Mouse (Mus musculus) forelimb bud, embryonic 11.5 days (tissue): ENCODE data around the gene Capns1.
"Not testable (repeated sequence)": the region's sequence is repeated elsewhere in the genome, so short reads cannot be mapped to it uniquely, and the experiment has no call there.

ENCODE experiments used
- DNase-seq: peaks from one replicate; pipeline ENCODE4 v3.0.0-alpha.2; 2012; ENCODE audit warnings: low read depth, low spot score

The Capns1 gene

DNA sequence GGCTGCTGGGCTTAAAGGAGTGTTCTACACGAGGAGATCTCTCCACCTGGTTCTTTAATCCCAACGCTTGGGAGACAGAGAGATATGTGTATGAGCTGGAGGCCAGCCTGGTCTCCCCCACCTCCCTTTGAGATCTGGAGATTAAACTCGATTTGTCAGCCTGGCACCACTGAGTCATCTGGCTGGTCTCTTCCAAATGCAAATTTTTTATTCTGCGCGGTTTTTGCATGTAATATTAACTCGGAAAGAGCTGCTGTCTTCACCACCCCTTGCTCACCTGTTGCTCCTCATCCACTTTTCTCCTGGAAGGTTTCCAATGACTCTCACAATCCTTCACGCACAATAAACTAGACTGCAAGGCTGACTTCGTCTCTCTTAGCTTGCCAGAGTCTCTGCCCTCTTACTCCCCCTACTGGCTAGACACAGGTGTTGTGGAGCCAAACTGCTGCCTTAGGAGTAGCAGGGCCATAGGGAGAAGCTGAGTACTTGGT, at the start of gene Capns1:
Gene Capns1, minus strand, starts transcription at position 331 of the 491 bp plus-strand sequence.
- peak; percentile 87 for DNase-seq

DNA sequence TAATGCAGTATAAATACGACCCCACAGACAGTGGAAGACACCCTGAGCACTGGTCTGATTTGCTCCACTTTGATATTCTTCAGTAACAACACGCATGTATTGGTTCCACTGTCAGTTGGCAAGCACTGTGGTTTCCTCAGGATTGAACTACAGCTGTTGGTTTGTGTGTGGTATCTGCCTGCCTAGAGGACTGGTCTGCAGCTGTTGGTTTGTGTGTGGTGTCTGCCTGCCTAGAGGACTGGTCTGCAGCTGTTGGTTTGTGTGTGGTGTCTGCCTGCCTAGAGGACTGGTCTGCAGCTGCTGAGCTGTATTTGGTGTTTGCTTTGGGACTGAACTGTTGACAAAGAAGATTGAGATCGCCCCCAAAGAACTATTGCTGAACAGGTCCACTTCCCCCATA, 38.8 kb upstream of the Capns1 start:
- DNase-seq, result not testable (repeated sequence)

DNA sequence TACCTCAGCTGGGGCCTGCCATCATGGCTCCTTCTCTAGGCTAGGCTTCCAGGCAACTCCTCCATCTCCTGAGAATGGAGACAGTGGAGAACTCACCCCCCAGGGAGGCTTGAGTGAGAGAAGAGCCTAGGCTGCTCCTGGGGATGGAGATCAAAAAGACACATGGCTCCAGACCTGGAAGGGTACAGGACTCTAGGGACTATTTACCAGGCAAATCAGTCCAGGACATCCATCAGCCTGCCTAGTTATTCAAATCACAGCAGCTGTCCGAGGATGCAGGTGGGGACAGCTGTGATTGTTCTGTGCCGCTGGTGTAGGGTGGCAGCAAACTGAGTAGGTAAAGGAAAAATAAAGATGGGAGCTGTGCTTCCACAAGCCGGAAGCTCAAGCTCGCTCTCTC, 37.0 kb upstream of the Capns1 start, which contains the start of gene Ovol3:
Gene Ovol3, minus strand, starts transcription at position 101 of the 400 bp plus-strand sequence.
- DNase-seq, result no peak

DNA sequence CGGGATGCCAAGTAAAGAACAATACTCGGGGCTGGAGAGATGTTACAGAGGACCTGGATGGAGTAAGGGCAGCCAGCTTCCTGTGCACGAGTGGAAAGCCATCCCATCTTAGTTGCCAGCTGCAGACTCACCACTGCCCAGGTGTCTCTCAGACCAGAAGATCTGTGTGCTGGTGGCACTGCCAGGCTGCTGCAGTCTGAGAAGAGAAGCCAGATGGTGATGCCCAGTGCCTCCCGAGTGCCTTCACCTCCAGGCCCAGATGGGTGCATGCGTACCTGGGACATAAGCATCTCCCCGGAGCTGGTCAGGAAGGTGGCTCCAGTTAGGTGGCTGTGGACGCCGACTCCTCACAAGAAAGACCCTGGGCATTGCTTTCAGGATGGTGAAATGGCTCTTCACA, 36.5 kb upstream of the Capns1 start:
- DNase-seq, result no peak

DNA sequence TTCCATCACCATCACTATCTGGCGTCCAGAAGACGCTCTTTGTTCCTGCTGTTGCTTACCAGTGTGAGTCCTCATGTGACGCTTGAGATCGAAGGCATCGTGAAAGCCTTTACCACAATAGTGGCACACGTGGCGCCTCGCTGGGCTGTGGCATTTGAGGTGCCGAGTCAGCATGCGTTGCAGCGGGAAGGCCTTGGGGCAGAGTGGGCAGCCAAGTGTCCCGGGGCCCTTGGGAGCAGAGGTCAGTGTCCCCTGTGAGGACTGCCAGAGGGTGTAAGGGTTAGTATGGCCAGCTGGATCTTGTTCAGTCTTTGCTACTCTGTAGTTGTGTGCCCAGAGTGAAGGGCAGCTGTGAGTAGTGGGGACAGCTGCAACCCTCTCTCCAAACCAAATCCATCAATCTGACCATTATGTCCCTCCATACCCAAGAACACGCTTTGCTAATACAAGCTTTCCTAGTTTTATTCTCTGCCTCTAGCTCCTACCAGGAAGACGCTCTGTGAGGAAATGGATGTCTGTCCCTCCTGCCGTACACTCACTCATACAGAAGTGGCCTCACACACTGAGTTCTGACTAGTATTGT, 35.8 kb upstream of the Capns1 start:
- DNase-seq, result no peak

DNA sequence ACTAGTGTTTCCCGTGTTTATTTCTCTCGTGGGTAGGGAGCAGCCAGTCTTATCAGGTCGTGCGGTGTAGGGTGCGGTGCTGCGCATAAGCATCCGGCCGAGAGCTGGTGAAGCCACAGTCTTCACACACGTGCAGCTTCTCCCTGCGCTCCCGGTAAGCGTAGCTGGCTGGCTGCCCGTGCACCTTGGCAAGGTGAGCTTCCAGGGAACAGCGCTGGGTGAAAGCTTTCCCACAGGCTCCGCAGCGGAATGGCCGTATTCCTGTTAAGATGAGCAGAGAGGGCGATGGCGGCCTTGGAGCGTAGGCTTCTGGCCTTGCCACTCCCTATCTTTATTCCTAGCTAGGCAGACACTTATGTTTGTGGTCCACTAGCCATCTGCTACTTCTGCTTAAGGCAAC, 34.8 kb upstream of the Capns1 start:
- DNase-seq, result no peak

DNA sequence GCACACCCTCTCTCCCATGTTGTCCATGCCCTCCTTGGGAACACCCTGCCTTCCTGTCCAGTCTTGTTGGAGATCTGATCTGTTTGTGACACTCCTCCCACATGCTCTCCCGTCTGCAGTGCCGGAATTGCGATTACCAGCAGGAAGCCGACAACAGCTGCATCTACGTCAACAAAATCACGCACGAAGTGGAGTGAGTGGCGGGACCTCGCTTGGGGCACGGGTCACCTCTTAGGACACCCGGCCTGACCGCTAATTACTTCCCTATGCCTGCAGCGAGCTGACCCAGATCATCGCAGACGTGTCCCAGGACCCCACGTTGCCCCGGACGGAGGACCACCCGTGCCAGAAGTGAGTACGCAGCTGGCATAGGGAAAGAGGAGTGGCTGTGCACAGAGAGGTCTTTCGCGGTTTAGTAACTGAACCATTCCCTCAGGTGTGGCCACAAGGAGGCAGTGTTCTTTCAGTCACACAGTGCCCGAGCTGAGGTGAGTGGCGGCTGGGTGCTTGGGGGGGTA, 34.1 kb upstream of the Capns1 start:
- peak; percentile 71 for DNase-seq

DNA sequence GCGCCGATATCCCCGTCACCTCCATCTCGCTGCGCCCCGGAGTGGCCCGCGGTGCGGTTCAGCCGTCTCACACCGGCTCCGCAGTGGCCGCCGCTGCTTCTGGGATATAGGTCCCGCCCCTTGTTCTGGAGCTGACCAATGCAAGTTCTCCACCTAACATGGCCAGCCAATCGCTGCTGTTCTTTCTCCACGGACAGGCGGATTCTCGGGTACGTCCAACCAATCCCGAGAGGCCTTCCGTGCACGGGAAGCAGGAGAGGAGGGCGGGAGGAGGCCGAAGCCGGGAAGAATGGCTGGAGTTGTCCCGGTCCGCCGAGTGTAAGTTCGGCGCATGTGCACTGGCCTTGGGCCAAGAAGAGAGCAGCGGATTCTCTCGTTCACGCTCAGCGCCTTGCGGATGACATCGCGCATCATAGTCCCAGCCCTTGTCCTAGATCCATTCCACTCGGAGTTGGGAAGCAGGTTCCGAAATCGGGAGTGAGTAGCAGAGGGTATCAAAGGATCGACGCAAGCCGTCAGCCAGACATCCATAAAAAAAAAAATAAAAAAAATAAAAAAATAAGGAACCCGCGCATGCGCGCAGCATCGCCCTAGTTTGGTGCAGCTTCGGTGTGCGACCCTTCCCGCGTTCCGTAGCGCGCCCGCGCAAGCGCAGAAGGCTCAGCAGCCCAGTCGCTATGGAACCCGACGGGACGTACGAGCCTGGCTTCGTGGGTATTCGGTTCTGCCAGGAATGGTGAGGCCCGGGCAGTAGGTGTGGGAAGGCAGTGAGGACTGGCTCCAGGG, 33.3 kb upstream of the Capns1 start, which contains the start of the genes Polr2i and Tbcb:
Gene Polr2i, plus strand, starts transcription at position 280 of the 786 bp plus-strand sequence.
Gene Tbcb, minus strand, starts transcription at position 604 of the 786 bp plus-strand sequence.
- peak; percentile 99 for DNase-seq

DNA sequence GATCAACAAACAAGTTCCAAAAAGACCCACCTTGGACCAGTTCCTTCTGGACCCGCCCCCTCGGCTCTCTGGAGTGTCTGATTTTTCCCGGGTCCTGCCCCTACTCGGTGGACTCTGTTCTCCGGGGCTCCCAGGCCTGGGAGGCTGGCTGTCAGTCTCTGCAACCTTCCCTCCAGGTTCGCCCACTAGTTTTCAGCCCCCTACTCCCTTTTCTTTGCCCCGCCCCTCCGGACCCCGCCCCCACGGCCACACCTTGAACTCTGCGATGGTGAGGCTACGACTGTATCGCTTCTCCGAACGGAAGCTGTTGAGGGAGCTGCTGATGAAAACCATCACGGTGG, 32.7 kb upstream of the Capns1 start:
- DNase-seq, result no peak

DNA sequence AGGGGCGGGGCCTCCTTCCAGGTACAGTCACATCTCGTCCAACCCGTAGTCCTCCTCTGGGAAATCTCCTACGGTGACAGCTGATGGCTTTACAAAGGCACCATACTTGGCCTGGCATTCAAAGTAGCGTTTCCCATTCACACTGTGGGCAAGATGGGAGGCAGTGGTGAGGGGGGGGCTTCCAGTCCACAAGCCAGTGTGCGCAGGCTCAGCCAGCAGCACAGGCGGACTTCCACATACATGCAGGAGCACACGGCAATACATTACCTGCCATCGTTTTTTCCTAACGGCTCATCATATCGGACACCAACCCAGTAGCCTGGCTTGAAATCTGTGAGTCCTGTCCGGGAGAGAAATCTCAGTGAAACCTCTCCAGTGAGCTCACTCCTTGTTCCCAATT, 25.6 kb upstream of the Capns1 start:
- no peak for DNase-seq

DNA sequence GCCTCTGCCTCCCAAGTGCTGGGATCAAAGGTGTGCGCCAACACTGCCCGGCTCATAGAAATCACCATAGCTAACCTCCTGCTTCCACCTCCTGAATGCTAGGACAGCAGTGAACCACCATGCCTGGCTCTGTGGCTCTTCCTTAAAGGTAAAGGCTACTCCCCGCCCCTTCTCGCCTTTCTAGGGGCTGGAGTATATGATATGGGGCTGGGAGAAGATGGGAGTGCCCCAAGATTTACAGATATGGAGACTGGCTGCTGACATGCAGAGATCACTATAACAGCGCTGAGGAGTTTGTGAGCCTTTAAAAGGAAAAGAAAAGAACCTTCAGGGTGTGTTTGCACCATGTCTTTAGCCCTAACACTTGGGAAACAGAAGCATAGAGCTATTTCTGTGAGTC, 23.6 kb upstream of the Capns1 start:
- DNase-seq, result no peak

DNA sequence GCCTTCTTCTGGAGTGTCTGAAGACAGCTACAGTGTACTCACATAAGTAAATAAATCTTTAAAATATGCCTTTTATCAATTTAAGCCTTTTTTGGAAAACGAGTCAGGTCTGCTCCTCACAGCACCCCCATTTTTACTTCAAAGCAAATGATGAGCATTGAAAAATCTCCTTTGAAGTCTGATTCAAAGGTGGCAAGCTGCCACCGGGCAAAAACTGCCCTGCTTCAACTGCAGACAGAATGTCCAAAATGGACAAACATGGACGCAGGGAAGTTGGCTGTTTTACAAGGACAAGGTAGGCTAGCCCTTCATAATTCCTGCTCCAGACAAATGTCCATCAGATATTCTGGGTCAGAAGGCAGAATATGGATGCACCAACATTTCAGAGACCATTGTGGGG, 22.8 kb upstream of the Capns1 start:
- DNase-seq, result no peak

DNA sequence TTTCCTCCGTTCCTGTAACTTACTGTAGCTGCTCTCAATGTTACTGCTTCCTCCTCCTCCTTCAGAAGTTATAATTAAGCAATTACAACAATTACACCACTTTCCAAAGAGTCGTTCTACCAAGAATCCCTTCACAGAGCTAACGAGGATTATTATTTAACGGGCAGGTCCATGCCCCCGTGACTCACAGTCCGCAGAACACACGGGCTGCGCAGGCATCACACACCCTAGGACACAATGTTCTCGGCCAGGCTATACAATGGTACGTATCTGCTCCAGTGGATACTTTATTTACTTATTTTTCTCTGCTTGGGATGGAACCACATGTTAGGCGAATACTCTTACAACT, 21.4 kb upstream of the Capns1 start:
- DNase-seq, result no peak

DNA sequence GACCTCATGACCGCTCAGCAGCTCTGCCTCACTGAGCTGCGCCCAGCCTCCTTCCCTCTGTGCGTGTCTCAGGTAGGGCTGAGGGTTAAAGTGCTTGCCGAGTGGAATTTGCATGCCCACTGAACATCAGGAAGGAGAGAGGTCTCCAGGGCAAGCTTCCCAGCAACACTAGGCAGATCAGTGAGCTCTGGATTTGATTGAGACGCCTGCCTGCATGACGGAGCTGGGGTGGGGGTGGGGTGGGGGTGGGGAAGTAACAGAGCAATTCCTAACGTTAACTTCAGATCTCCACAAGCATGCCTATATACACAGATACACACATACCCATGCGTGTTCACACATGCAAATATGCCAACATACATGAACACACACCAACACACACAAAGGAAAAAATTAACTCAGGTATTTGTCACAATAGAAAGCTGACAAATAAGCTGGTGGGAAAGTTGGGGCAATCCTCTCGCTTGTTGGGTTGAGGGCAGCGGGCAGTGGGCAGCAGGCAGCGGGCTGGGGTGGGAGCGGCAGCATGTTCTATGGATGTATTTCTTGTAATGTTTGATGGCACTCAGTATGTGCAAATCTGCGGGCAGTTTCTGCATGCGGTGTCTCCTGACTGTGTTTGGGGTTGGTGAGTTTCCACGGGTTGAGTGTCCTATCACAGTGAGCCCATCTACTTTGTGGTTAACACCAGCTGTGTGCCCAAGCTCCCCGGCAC, 20.8 kb upstream of the Capns1 start:
- peak; percentile 68 for DNase-seq

DNA sequence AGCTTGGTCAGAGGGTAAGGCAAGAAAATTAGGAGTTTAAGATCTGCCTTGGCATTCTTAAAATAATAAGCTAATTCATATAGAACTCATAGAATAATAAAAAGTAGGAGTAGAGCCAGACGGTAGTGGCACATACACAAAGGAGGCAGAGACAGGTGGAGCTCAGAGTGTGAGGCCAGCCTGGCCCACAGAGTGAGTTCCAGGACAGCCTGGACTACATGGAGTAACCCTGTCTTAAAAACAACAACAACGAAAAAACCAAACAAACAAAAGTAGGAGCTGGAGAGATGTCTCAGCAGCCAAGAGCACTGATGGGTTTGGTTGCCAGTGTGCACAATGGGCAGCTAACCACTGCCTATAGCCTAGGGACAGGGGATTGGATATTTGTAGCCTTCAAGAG, 18.7 kb upstream of the Capns1 start:
- no peak for DNase-seq

DNA sequence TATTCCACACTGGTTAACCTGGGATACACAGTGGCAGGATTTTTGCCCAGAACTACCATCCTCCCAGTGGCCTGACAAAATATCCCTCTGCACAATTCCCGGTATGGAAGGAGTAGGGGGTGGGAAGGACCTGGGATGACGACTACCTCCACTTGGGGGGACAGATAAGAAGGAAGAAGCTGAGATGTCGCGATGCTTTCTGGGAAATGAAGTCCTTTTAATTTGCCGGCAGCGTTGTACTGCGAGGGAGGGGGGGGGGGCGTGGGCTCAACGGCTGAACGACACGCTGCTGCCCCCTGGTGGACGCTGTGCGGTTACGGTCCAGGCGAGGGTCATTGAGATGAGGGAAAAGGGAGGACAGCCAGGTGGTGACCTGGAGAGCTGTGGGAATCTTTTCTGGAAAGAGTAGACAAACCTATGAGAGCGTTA, 18.1 kb upstream of the Capns1 start:
- DNase-seq, result peak; percentile 88

DNA sequence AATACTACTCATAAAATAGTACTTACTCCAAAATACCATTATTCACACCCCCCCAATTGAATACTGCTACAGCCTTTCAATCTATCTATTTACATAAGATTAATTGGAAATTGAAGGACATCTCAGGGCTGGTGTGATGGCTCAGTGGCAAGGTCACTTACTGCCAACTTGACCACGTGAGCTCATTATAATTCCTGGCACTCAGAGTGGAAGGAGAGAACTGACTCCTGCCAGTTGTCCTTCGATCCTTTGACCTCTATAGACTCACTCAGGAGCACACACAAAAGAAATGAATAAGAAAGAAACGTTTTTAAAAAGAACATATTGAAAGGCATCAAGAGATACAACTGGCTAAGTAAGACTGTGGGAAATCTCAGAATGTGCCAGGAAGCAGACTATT, 17.3 kb upstream of the Capns1 start:
- DNase-seq, result no peak

DNA sequence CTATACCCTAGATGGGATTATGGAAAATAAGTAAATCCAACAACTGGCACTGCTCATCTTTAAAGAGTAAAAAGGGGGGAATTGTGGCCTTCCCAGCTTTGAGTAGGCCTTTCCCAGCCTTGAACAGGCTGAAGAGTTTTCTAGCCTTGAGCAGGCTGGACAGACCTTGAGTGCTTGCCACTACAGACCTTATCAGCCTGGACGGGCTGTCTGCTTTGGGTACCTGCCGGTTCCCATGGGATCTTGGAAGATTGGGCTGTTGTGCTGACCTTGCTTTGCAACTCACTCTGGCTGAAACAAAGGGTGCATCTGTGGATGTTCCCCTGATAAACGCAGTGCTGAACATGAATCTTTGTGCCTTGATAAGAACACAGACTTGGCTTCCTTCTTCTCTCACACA, 15.3 kb upstream of the Capns1 start:
- no peak for DNase-seq

DNA sequence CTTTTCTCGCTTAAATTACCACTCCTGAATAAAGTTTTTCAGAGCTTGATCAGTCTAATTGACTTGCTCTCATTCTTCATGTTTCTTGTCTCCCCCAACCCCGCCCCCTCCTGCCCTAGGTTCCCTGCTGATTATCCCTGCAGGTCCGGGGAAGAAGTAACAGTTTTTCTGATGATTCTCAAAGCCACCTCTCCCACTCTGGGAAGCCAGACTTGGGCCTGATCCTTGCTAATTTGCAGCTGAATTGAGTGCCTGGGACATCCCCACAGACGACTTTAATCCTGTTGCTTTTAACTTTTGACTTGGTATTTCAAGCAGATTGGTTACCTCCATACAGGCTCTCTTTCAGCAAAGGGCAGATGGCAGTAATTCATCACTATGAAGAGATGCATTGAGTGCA, 12.4 kb upstream of the Capns1 start:
- no peak for DNase-seq

DNA sequence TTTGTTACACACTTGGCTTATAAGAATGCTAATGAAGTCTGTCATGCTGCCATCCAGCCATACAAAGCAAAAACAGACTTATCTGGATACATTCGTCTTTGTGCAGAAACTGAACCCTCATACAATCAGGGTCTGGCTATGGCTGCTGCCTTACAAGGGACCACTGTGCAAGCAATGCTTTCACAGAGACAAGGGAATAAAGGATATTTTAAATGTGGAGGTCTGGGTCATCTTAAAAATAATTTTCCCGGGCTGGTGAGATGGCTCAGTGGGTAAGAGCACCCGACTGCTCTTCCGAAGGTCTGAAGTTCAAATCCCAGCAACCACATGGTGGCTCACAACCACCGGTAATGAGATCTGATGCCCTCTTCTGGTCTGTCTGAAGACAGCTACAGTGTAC, 7.8 kb upstream of the Capns1 start:
- not testable (repeated sequence) for DNase-seq

DNA sequence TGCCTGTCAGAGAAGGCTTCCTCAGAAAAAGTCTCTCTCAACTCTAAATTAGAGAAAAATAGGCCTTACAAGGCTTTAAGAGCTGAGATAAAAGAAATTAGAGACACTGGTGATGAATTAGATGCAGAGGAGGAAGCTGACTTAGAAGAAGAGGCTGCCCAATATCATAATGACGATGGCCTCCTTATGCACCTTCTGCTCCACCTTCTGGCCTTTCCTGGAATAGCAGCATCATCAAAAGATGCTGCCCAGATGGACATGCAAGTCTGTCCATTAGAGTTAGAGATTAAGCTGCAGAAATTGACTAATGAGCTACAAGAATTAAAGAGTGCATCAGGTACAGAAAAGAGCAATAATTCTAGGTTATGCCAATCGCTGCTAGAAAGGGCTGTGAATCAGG, 6.8 kb upstream of the Capns1 start:
- no peak for DNase-seq

DNA sequence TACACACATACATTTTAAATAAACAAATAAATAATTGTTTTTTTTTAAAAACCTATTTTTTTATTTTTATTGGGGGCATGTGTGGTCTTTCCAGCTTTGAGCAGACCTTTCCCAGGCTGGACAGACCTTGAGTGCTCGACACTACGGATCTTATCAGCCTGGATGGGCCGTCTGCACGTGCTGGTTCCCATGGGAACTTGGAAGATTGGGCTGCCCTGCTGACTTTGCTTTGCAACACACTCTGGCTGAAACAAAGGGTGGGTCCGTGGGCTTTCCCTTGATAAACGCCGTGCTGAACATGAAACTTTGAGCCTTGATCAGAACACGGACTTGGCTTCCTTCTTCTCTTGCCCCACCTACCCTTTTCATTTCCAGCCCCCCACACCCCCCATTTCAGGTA, 5.8 kb upstream of the Capns1 start:
- DNase-seq, result no peak
